Mouse (Mus musculus) T-helper 2 cell (primary cell): ENCODE data around the gene Shisa5.

Experiments used
- in situ Hi-C: fragments of 300-600 bp; cut with MboI, MseI; formaldehyde crosslinking; loops from one replicate; pipeline ENCODE4 v1.15.1; 2025; ENCODE audit warnings: high pct_unique_total_duplicates

Gene Shisa5

DNA sequence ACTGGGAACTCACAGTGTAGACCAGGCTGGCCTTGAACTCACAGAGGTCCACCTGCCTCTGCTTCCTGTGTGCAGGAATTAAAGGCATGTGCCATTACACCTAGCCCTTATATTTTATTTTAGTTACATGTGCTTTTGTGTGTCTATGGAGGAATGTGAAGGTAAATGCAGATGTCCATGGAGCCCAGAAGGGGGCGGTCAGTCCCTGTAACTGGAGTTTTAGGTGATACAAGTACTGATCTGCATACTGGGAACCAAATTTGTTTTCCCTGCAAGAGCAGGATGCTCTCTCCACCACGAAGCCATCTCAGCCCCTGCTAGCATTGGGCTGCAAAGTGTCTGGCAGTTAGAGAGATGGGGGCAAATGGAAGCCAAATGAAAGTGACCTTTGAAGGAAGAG is 46.6 kb downstream of the Shisa5 start:
- in situ Hi-C loops, result loop anchor here (10.0 kb wide), 1 partner anchor 790 kb away; the partner anchor contains the start of genes Amt and Nicn1

DNA sequence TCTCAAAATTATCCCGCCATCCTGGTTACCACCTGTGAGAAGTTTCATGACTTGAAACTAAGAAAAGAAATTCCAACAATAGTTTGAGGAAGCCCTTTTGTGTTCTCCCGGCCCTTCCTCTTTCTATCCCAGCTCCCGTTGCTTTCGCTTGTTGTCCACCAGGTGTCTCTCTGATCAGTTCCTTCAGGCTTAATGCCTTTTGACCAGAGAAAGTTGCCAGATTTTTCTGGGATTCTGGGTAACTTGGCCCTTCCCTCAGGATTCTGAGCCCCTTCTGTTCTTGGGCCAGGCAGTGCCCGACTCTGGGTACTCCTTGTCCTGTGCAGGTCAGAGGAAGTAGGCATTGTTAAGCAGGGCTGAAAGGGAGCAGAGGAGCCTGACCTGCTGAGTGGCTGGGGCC is 49.6 kb downstream of the Shisa5 start:
- in situ Hi-C loops, result loop anchor here (10.0 kb wide), 1 partner anchor 793 kb away; the partner anchor contains the start of genes Amt and Nicn1

DNA sequence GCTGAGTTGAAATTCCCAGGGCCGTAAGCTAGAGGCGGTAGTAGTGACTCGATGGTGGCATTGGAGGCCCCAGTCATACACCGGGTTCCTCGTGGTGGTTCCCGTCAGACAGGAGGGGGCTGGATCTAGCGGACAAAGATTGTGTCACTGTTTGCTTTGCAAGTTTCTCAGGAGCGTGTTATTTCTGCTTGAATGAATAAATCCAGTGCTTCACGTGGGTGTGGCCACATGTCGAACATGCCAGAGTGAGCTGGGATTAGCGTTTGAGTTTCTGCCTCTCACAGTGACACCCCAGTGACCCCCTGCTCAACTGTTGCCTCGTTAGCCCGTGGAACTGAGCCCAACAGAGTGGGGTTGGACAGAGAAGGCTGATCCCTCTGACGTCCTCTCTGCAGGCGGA is 52.1 kb downstream of the Shisa5 start:
- in situ Hi-C loops, result no loop called here

DNA sequence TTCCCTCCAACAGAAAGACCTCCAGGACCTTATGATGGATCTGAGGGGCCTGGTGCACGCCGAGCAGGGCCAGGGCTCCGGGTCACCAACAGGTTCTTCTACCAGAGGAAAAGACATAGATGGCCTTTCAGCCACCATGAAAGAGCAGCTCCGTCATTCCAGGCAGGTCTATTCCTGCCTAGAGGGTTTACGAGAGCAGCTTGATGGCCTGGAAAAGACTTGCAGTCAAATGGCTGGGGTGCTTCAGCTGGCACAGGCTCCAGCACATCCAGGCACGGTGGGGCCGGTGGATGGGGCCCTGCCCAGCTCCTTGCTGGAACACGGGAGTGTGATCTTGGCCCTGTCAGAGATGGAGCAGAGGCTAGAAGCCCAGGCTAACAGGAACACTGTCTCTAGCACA is 53.4 kb downstream of the Shisa5 start:
- in situ Hi-C loops, result no loop called here

DNA sequence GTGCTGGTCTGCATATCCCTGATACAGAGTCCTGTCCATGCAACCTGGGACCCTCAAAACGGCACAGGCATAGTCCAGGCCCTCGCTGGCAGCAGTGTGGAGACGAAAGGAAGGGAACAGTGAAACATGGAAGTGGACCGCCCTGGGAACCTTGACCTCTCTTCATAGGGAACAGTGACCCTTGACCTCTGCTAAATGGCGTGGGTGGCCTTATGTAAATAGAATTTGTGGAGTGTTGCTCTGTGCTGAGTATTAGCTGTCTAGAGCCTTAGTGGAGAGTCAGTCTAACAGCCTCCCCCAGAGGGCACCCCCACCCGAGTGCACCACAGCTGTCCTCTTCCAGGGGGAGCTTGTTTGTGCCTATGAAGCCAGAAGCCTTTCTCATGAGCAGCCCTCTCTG is 54.4 kb downstream of the Shisa5 start:
- in situ Hi-C loops, result no loop called here

DNA sequence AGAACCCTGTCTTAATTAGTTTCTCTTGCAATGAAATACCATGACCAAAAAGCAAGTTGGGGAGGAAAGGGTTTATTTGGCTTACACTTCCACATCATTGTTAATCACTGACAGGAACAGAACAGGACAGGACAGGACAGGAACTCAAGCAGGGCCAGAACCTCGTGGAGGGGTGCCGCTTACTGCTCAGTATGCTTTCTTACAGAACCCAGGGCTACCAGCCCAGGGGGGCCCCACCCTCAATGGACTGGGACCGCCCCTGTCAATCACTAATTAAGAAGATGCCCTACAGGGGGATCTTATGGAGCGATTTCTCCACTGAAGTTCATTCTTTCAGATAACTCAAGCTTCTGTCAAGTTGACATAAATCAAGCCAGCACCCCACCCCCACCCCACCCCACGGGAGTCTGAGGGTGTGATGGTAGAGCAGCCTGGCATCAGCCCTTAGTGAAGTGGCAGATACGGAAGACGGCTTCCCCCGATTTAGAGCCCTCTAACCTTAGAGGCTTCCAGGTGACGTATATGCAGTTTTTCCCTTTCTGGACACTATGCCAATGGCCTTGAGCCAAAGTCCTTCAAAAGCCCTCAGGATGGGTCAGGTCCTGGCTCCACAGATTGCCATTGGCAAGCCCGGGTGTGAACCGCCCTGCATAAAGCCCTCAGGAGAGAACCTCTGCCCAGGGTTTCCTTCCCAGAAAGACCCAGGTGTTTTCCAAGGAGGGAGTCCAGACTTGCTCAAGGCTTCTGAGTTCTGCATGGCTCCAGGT is 55.6 kb downstream of the Shisa5 start:
- in situ Hi-C loops, result no loop called here

DNA sequence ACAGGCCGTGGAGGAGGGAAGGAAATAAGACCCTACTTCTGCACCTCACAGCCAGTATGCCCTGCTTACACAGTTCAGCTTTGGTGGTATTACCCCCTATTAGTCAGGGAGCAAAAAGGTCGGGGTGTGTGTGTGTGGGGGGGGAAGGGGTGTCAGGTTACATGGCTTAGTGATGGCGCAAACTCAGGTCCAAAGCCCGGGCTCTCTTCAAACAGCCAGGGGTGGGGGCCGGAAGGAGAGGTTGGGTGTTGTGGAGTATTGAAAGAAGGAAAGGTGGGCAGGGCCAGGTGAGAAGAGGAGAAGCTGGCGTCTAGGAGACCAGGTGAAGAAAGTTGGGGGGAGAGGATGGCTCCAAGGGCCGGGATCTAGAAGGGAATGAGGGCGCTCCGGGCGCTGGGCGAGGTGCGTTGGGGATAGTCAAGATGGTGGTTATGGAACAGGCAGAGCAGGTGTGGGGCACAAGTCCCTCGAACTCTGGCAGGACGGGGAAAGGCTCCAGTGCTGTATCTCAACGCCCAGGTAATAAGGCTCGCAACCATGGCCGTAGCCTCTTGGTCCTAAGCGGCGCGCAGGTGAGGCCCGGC is 56.3 kb downstream of the Shisa5 start:
- in situ Hi-C loops, result no loop called here

DNA sequence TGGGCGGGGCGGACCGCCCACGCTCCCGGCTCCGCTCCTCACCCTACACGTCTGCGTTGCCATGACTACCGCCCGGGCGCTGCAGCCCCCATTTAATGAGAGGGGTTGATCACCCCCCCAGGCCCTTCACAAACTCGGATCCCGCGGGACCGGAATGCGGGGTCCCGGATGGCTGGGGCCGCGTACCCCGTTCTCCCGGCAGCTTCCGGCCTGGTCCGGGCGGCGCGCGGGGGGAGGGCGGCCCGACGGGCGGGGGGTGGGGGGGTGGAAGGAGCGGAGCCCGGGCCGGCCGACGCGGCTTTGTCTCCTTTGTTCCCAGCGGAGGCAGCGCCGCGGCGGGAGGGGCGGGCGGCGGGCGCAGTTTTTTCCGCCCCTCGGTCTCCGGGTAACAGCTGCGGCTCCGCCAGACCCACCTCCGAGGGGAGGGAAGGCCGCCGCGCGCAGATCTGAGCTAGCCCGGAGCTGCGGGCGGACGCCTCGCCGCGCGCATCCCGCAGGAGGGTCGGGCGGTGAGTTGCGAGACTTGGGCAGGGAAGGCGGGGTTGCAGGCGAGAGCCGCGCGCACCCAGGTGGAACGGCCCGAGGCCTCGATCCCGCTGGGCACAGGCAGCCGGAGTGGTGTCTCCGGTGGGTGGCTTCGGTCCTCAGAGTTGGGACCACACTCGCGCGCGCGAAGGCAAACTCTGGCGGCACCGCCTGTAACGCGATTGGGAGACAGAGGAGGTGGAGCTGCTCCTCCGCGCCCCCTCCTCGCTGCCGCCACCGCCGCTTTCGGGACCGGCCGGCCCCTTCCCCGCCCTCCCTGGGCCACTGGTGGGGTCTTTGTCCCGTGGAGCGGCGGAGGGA is 57.0 kb downstream of the Shisa5 start, which contains the start of gene Plxnb1:
Gene Plxnb1, plus strand, starts transcription at position 253 of the 846 bp plus-strand sequence.
- in situ Hi-C loops, result no loop called here

DNA sequence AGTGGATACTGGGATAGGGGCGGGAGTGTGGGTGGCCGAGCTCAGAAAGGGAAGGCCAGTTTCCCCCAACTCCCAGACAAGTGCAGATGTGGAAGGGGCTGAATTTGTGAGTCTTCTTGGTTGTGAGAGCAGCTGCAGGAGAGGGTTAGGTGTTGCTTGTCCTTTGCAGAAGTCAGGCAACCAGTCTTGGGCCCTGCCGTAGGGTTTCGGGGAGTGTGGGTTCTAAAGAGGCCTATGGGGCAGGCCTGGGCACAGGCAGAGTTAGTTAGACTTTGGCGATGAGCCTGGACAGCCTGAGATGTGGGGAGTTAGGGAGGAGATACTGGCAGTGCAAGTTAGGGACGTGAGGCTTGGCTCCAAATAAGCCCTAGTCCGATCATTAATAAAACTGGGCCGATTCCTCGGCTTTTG is 57.9 kb downstream of the Shisa5 start:
- in situ Hi-C loops, result no loop called here

DNA sequence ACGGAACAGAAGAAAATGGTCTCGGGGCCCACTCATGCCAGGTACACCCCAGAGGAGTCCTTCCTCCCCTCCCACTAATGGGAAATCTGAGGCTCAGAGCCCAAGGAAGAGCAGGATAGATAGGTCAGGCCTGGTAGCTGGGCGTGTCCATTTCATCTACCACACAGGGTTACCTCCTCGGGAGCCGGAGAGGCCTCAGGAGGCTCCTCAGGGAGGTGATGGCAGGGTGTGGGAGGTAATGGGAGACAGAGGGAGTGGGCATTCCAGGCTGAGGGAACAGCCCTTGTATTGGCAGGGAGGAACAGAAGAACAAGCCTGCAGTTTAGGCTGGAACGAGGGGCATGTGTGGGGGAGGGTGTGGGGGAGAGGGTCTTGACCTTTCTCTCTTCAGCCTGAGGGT is 58.5 kb downstream of the Shisa5 start:
- in situ Hi-C loops, result no loop called here

DNA sequence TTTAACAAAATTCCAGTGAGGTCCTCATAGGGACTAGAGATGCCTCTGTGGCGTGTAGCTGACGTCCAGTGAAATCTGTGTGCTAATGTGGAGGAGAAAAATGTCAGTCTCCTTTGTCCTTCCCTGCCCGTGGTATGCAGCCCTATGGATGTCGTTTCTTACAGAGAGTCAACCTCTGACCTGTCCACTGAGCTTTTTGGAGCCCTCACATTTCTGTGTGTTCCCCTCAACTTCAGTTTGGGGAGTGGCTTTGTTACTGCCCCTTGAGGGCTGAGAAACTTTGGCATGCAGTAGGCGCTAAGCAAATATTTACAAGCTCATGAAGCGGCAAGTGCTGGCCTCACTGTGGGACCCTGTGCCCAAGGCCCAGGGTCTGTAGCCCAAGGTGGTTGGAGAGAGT is 58.9 kb downstream of the Shisa5 start:
- in situ Hi-C loops, result no loop called here

DNA sequence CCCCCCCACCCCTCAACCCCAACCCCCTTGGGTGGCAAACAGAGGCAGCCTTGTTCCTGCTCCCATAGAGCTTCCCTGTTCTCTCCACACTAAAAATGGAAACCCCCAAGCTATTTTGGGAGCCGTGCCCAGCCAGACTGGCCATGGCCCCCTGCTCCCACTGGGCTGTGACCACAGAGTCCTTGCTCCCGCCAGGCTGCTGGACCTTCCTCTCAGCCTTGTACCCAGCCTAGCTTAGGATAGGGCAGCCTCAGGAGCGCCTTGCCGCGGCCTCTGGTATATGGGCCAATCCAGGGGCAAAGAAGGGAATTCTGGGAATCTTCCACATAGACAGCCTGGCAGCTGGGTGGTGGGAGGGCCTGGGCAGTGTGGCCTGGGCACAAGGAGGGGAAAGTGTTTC is 59.5 kb downstream of the Shisa5 start:
- in situ Hi-C loops, result no loop called here

DNA sequence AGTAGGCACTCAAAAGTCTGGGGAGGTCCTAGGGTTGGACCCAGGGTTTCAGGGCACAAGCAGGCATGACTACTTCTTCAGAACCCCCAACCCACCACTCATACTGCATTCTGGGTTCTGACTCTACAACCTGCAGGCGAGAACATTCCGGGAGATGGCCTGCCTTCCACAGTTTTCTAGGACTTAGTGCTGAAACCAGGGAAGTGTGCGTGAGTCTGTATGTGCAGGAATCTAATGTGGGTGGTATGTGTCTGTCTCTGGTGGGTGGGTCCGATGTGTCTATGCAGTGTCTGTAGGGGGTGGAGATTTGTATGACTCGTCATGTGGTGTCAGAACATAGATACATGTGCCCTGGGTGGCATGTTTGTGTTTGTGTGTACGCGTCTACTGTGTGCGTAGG is 60.0 kb downstream of the Shisa5 start:
- in situ Hi-C loops, result no loop called here

DNA sequence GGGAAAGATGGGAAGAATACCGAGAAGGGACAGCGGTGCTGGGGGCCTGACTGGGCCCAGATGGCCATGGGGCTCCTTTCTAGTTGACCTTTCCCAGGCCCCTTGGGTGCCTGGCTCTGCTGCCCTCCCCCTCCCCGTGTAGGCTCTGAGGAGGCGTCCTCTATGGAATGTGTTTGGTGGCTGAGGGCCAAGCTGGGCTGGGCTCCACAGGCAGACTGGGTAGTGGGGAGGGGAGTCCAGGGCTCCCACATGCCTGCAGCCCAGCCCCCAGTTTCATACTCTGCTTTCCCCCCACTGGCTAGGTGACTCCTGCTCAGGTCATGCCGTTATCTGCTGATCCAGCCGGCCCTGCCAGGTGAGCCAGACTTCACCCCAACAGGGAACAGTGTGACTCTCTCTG is 60.6 kb downstream of the Shisa5 start:
- in situ Hi-C loops, result no loop called here

DNA sequence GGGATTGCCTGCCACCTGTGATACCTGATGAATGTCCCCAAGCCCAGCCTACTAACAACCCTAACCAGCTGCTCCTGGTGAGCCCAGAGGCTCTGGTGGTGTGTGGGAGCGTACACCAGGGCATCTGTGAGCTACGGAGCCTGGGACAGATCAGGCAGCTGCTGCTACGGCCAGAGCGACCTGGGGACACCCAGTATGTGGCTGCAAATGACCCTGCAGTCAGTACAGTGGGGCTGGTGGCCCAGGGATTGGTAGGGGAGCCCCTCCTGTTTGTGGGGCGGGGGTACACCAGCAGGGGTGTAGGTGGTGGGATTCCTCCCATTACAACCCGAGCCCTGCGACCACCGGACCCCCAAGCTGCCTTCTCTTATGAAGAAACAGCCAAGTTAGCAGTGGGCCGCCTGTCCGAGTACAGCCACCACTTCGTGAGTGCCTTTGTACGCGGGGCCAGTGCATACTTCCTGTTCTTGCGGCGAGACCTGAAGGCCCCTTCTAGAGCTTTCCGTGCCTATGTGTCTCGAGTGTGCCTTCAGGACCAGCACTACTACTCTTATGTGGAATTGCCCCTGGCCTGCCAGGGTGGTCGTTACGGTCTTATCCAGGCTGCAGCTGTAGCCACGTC is 62.1 kb downstream of the Shisa5 start:
- in situ Hi-C loops, result no loop called here

DNA sequence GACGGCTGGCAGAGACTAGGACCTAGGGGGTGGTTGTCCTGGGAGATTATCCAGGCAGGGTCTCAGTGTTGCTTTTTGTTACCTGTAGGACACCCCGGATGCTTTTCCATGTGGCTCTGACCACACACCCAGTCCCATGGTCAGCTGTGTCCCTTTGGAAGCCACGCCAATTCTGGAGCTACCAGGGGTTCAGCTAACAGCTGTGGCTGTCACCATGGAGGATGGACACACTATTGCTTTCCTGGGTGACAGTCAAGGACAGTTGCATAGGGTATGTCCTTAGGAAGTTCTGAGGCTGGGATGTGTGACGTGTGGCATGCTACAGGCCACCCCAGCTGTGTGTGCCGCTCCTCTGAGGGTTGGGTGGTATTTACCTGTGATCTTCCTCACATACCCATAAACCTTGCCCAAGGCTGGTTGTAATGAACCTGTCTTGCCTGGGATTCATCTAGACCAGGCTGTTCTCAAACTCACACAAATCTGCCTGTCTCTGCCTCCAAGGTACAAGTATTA is 63.6 kb downstream of the Shisa5 start:
- in situ Hi-C loops, result no loop called here

DNA sequence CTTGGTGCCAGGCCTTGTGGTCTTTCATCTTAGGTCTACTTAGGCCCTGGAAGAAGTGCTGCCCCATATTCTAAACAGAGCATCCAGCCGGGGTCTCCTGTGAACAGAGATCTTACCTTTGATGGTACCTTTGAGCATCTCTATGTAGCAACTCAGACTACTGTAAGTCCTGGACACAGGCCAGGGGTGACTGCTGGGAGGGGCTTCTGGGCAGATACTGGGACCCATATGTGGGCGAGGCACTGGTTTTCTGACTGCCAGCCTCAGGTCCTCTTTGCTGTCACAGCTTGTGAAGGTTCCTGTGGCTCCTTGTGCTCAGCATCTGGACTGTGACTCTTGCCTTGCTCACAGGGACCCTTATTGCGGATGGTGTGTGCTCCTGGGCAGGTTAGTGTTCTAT is 64.2 kb downstream of the Shisa5 start:
- in situ Hi-C loops, result no loop called here

DNA sequence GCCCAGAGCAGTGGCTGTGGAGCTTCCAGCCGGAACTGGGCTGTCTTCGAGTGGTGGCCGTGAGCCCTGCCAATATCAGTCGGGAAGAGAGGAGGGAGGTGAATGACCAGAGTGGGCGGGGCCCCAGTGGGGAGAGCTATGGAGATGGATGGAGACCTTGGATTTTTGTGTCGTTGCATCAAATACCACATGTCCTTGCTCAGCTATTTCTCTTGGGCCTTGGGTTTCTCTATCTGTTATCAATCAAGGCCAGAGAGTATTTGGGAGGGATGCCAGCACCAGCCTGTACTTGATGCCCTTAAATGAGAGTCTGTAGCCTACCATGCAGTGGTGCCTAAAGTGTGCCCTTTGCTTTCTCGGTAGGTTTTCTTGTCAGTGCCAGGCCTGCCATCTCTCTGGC is 64.9 kb downstream of the Shisa5 start:
- in situ Hi-C loops, result no loop called here

DNA sequence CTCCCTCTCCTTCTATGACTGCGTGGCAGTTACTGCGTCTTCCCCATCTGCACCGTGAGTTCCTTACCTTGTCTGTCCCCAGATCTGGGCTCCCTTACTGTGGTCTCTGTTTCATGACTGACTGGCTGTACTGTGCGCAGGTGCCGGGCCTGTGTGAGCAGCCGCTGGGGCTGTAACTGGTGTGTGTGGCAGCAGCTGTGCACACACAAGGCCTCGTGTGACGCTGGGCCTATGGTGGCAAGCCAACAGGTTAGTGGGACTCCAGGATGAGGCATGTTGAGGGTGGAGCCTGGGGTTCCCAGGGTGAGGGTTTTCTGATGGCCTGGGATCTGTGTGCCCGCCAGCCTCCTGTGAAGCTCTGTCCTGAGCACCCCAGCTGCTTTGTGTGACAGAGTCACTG is 65.7 kb downstream of the Shisa5 start:
- in situ Hi-C loops, result no loop called here

DNA sequence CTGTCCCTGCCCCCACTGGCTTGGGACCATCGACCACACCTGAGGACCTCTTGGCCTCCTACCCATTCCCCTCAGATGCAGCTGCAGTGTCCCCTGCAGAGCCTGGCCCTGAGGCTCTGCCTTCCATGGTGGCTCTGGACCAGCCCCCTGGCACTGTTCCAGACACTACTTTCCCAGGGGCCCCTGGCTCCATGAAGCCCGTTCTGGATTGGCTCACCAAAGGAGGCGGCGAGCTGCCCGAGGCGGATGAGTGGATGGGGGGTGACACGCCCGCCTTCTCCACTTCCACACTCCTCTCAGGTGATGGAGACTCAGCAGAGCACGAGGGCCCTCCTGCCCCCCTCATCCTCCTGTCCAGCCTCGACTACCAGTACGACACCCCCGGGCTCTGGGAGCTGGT is 66.6 kb downstream of the Shisa5 start:
- in situ Hi-C loops, result no loop called here

DNA sequence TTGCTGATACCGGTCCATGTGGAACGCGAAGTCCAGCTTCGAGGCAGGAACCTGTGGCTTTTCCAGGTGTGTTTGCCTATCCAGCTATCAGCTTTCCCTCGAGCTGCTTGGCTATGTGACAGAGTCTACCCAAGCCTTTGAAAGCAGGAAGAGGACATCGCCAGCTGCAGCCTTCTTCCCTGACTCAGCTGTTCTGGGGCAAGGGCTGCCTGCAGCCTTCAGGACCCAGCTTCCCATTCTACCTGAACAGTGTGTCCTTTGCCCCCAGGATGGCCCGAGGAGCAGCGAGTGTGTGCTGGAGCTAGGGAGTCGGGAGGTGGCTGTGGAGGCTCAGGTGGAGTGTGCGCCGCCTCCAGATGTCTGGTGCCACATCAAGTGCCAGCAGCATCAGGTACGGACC is 67.3 kb downstream of the Shisa5 start:
- in situ Hi-C loops, result no loop called here

DNA sequence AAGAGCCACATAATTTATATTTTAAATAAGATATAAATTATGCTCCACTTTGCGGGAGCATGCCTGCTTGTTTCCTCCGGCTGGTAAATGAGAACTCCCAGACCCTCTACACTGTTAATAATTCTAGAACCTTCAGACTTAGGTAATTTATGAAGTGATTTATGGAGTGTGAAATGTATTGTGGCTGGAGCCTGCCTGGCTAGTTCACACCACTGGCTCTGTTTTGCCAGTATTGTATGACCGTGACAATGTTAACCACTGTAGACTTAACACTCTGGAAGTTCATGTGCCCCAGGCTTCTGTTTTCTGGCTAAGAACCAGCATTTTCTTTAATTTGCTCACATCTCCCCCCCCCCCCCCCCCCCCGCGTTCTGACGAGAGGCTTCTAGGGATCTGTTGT is 69.0 kb downstream of the Shisa5 start:
- in situ Hi-C loops, result no loop called here
